Mouse (Mus musculus): ENCODE measurements around the gene Zfp979. TPM values are rescaled to one million over a fixed set of nuclear protein-coding genes. Genes with fewer than 3 reads are reported as not detected.

Zfp979 gene
- polyA plus RNA-seq, 1 experiment from 2014 or later = 3.6 TPM

Other genes starting within 250 kb of the Zfp979 start
- gene Zfp982, start 150.1 kb downstream of the Zfp979 start, polyA plus RNA-seq (2014; fragmentation: Nextera tagmentation; extraction: Ambion mirVana) = 5.3 and 6.5 TPM in 2 replicates
- gene Gm16503, start 102.3 kb downstream of the Zfp979 start, polyA plus RNA-seq (2014; fragmentation: Nextera tagmentation; extraction: Ambion mirVana) = 0.72 and 0.79 TPM in 2 replicates
- gene Zfp985, start 89.2 kb downstream of the Zfp979 start, polyA plus RNA-seq (2014; fragmentation: Nextera tagmentation; extraction: Ambion mirVana) = 0.30 TPM in 1 of 2 replicates, not detected in the other
- gene Zfp534, start 60.0 kb upstream of the Zfp979 start, polyA plus RNA-seq (2014; fragmentation: Nextera tagmentation; extraction: Ambion mirVana) = not detected in 2 replicates
- gene Zfp984, start 167.3 kb upstream of the Zfp979 start, polyA plus RNA-seq (2014; fragmentation: Nextera tagmentation; extraction: Ambion mirVana) = 4.5 and 4.8 TPM in 2 replicates
- gene Zfp933, start 205.9 kb upstream of the Zfp979 start, polyA plus RNA-seq (2014; fragmentation: Nextera tagmentation; extraction: Ambion mirVana) = 8.7 and 10.9 TPM in 2 replicates
- gene Miip, start 226.3 kb upstream of the Zfp979 start, polyA plus RNA-seq (2014; fragmentation: Nextera tagmentation; extraction: Ambion mirVana) = 25.4 and 37.2 TPM in 2 replicates
- 4.9 and 8.7 TPM in 2 replicates for gene Fv1, start 226.5 kb upstream of the Zfp979 start, polyA plus RNA-seq (2014; fragmentation: Nextera tagmentation; extraction: Ambion mirVana)

Data from midbrain, embryonic 14.5 days (tissue).